In genomic region chr8:120534504-120535368, GRCm38 (mm10) we compare ENCODE assay signal across 8 mouse cellular contexts. TPM values are rescaled to one million over a fixed set of nuclear protein-coding genes. Genes with fewer than 3 reads are reported as not detected.
DNase-seq lines count a peak whose midpoint lies in the region; ATAC-seq and TF ChIP-seq lines count a peak whose summit lies in the region.

No protein-coding gene starts in this region.

- in situ Hi-C loops in ES-E14 (cut with MboI; ENCODE audit: low sequenced_read_pairs in 2 of 2, unreplicated experiment in 2 of 2): no loop called here

- peak; percentile 46 for ATAC-seq in forebrain, embryonic 14.5 days

- WGBS in forebrain, embryonic 14.5 days: 8% methylated on average over 14 of the region's 14 CpGs

- H3K27me3 ChIP-seq in forebrain, embryonic 14.5 days (replicated peaks; ENCODE audit: control insufficient read depth, insufficient read depth, low read length): no peaks in the 10 kb centered on the region

- no peaks in the 10 kb centered on the region for H3K36me3 ChIP-seq in ES-E14 (ENCODE audit: control insufficient read depth, insufficient read depth, low read length, poor library complexity, severe bottlenecking)
- H3K36me3 ChIP-seq in forebrain, embryonic 14.5 days (ENCODE audit: control insufficient read depth, insufficient read depth, low read length): no peaks in the 10 kb centered on the region

- no peak overlapping the region for H3K9ac ChIP-seq in ES-E14 (ENCODE audit: insufficient read depth, low read depth, low read length, poor library complexity, severe bottlenecking)
- peak overlapping the region; percentile 50; the same call in 1 of the 2 replicates for H3K9ac ChIP-seq in forebrain, embryonic 14.5 days (ENCODE audit: low read length)

- no peaks in the 10 kb centered on the region for H3K9me3 ChIP-seq in ES-E14 (ENCODE audit: control insufficient read depth, insufficient read depth, low read depth, low read length)
- H3K9me3 ChIP-seq in forebrain, embryonic 14.5 days (replicated peaks; ENCODE audit: control insufficient read depth, low read length): no peaks in the 10 kb centered on the region

- H3K4me2 ChIP-seq in forebrain, embryonic 14.5 days (ENCODE audit: low read length): peak overlapping the region; percentile 98

- peaks cover 10 to 36% of the 10 kb centered on the region in 2 experiments for H3K4me1 ChIP-seq in ES-E14 (ENCODE audit: control insufficient read depth in 2 of 2, insufficient read depth in 2 of 2, low read length in 2 of 2, poor library complexity in 1 of 2)
- peaks cover 70% of the 10 kb centered on the region for H3K4me1 ChIP-seq in forebrain, embryonic 14.5 days (ENCODE audit: control insufficient read depth, insufficient read depth, low read length)

- peak overlapping the region; percentile 9; the same call in 1 of the 2 replicates for H3K27ac ChIP-seq in ES-E14 (ENCODE audit: insufficient read depth, low read depth, low read length, poor library complexity, severe bottlenecking)
- peak overlapping the region; percentile 98 for H3K27ac ChIP-seq in forebrain, embryonic 14.5 days (ENCODE audit: low read depth, low read length)

- peak overlapping the region in 1 of 2 experiments; percentile 93; a peak in 1 of 4 replicates for H3K4me3 ChIP-seq in ES-E14 (ENCODE audit: insufficient read depth in 1 of 2, low read depth in 1 of 2, low read length in 2 of 2, poor library complexity in 1 of 2, severe bottlenecking in 1 of 2)
- H3K4me3 ChIP-seq in forebrain, embryonic 14.5 days (ENCODE audit: low read depth, low read length): 0 out of 2 replicates have a peak overlapping the region, but pooled peaks have one; percentile 63

- DNase-seq in ES-E14 (ENCODE audit: low read depth, low spot score): peak; percentile 80
- peak; percentile 92 for DNase-seq in cerebellum, adult 11-12 months
- DNase-seq in forebrain, embryonic 14.5 days (ENCODE audit: low spot score): peak; percentile 90
- peak; percentile 90 for DNase-seq in heart, postnatal 4 days
- DNase-seq in layer of hippocampus, adult 8-10 months (ENCODE audit: low spot score in 2 of 2): peak; percentile 78 to 79
- DNase-seq in lung, postnatal 10 days: peak; percentile 91
- DNase-seq in ovary, postnatal 36 days (ENCODE audit: low spot score): peak; percentile 79
- DNase-seq in thymus, postnatal 14 days: peak; percentile 87

TF ChIP-seq in ES-E14, 5 proteins besides CTCF, POLR2A, EP300 and RAD21:
- TF ChIP-seq ZC3H11A (IDR thresholded peaks at IDR 0.05; ENCODE audit: borderline replicate concordance, low read depth, low read length) (peak; percentile 88), MAFK (IDR thresholded peaks at IDR 0.05; ENCODE audit: insufficient read depth, low read depth, low read length) (no peak)

RNA-seq across cellular contexts. Expression of gene Gins2, which starts 54.4 kb away (rescaled TPM):
- total RNA-seq in ES-E14 (2012; rRNA removed): 47.0 and 56.2 TPM in 2 replicates
- 33.4 and 44.1 TPM in 2 replicates for polyA plus RNA-seq in forebrain, embryonic 14.5 days (2014; fragmentation: Nextera tagmentation; extraction: Ambion mirVana)
- total RNA-seq in heart, postnatal 4 days (2021): 10 to 100 TPM; 42.0 to 43.2 TPM
- 1 to 10 TPM; 2.4 to 4.8 (median 2.8) TPM for total RNA-seq in layer of hippocampus, adult 8-10 months (2022)
